Mouse (Mus musculus): Measurements from ENCODE around the gene Fndc10. TPM values are rescaled to one million over a fixed set of nuclear protein-coding genes. Genes with fewer than 3 reads are reported as not detected.
"Not testable (repeated sequence)": the region's sequence is repeated elsewhere in the genome, so short reads cannot be mapped to it uniquely, and the experiment has no call there.

Gene Fndc10
- polyA plus RNA-seq, 1 experiment from 2014 or later = 1.4 TPM

- 54% methylated on average over 8 of the region's 8 CpGs for WGBS (ENCODE audit: insufficient replicate concordance)
- Histone ChIP-seq H3K4me2 (no peak overlapping the region), H3K9me3 (replicated peaks; ENCODE audit: control insufficient read depth, low read length) (no peaks in the 10 kb centered on the region), H3K27me3 (ENCODE audit: control insufficient read depth, insufficient read depth, low read length) (no peaks in the 10 kb centered on the region), H3K27ac (ENCODE audit: low read depth, low read length) (no peak overlapping the region), H3K9ac (ENCODE audit: low read depth, low read length) (no peak overlapping the region), H3K4me1 (ENCODE audit: control insufficient read depth, insufficient read depth, low read length) (peaks cover 15% of the 10 kb centered on the region), H3K36me3 (ENCODE audit: control insufficient read depth, insufficient read depth, low read length) (peaks cover 23% of the 10 kb centered on the region), H3K4me3 (ENCODE audit: low read depth, low read length) (no peak overlapping the region)
- no peak for ATAC-seq (replicated peaks; ENCODE audit: insufficient number of reproducible peaks, low FRiP score, low TSS enrichment)
These were observed 44.1 kb downstream of the Fndc10 start for GRCm38 (mm10) chr4:155738262-155738661.

GRCm38 (mm10) chr4:155739152-155739551 is 45.0 kb downstream of the Fndc10 start:
- WGBS (ENCODE audit: insufficient replicate concordance) = 72% methylated on average over 6 of the region's 6 CpGs
- no peak overlapping the region for H3K4me3 ChIP-seq (ENCODE audit: low read depth, low read length)
- no peak overlapping the region for H3K4me2 ChIP-seq
- peaks cover 25% of the 10 kb centered on the region for H3K36me3 ChIP-seq (ENCODE audit: control insufficient read depth, insufficient read depth, low read length)
- no peak overlapping the region for H3K27ac ChIP-seq (ENCODE audit: low read depth, low read length)
- no peaks in the 10 kb centered on the region for H3K27me3 ChIP-seq (ENCODE audit: control insufficient read depth, insufficient read depth, low read length)
- no peaks in the 10 kb centered on the region for H3K9me3 ChIP-seq (replicated peaks; ENCODE audit: control insufficient read depth, low read length)
- no peak for ATAC-seq (replicated peaks; ENCODE audit: insufficient number of reproducible peaks, low FRiP score, low TSS enrichment)
- H3K4me1 ChIP-seq (ENCODE audit: control insufficient read depth, insufficient read depth, low read length) = peaks cover 10% of the 10 kb centered on the region
- no peak overlapping the region for H3K9ac ChIP-seq (ENCODE audit: low read depth, low read length)

GRCm38 (mm10) chr4:155739741-155740636 is 45.8 kb downstream of the Fndc10 start:
- Histone ChIP-seq H3K4me3 (ENCODE audit: low read depth, low read length) (no peak overlapping the region), H3K36me3 (ENCODE audit: control insufficient read depth, insufficient read depth, low read length) (peaks cover 25% of the 10 kb centered on the region), H3K4me2 (no peak overlapping the region), H3K27ac (ENCODE audit: low read depth, low read length) (no peak overlapping the region), H3K9ac (ENCODE audit: low read depth, low read length) (no peak overlapping the region), H3K4me1 (ENCODE audit: control insufficient read depth, insufficient read depth, low read length) (peaks cover 10% of the 10 kb centered on the region), H3K27me3 (ENCODE audit: control insufficient read depth, insufficient read depth, low read length) (no peaks in the 10 kb centered on the region), H3K9me3 (replicated peaks; ENCODE audit: control insufficient read depth, low read length) (no peaks in the 10 kb centered on the region)
- no peak for ATAC-seq (replicated peaks; ENCODE audit: insufficient number of reproducible peaks, low FRiP score, low TSS enrichment)
- WGBS (ENCODE audit: insufficient replicate concordance) = 81% methylated on average over 37 of the region's 37 CpGs

- ATAC-seq (replicated peaks; ENCODE audit: insufficient number of reproducible peaks, low FRiP score, low TSS enrichment); H3K9ac ChIP-seq (ENCODE audit: low read depth, low read length); H3K27me3 ChIP-seq (ENCODE audit: control insufficient read depth, insufficient read depth, low read length); H3K4me1 ChIP-seq (ENCODE audit: control insufficient read depth, insufficient read depth, low read length); H3K9me3 ChIP-seq (replicated peaks; ENCODE audit: control insufficient read depth, low read length); H3K27ac ChIP-seq (ENCODE audit: low read depth, low read length); H3K4me3 ChIP-seq (ENCODE audit: low read depth, low read length); H3K4me2 ChIP-seq: not testable (repeated sequence)
- 85% methylated on average over 10 of the region's 10 CpGs for WGBS (ENCODE audit: insufficient replicate concordance)
- peaks cover 29% of the 10 kb centered on the region for H3K36me3 ChIP-seq (ENCODE audit: control insufficient read depth, insufficient read depth, low read length)
These were observed 46.5 kb downstream of the Fndc10 start for GRCm38 (mm10) chr4:155740681-155741080.

- Histone ChIP-seq H3K36me3 (ENCODE audit: control insufficient read depth, insufficient read depth, low read length) (peaks cover 39% of the 10 kb centered on the region), H3K27ac (ENCODE audit: low read depth, low read length) (no peak overlapping the region), H3K9ac (ENCODE audit: low read depth, low read length) (no peak overlapping the region), H3K4me3 (ENCODE audit: low read depth, low read length) (no peak overlapping the region), H3K4me2 (no peak overlapping the region), H3K4me1 (ENCODE audit: control insufficient read depth, insufficient read depth, low read length) (no peaks in the 10 kb centered on the region), H3K9me3 (replicated peaks; ENCODE audit: control insufficient read depth, low read length) (no peaks in the 10 kb centered on the region), H3K27me3 (ENCODE audit: control insufficient read depth, insufficient read depth, low read length) (no peaks in the 10 kb centered on the region)
- no peak for ATAC-seq (replicated peaks; ENCODE audit: insufficient number of reproducible peaks, low FRiP score, low TSS enrichment)
- 92% methylated on average over 5 of the region's 5 CpGs for WGBS (ENCODE audit: insufficient replicate concordance)
These were observed 48.5 kb downstream of the Fndc10 start for GRCm38 (mm10) chr4:155742684-155743083.

- no peaks in the 10 kb centered on the region for H3K9me3 ChIP-seq (replicated peaks; ENCODE audit: control insufficient read depth, low read length)
- H3K9ac ChIP-seq (ENCODE audit: low read depth, low read length) = no peak overlapping the region
- H3K4me2 ChIP-seq = no peak overlapping the region
- peaks cover 52% of the 10 kb centered on the region for H3K36me3 ChIP-seq (ENCODE audit: control insufficient read depth, insufficient read depth, low read length)
- H3K4me1 ChIP-seq (ENCODE audit: control insufficient read depth, insufficient read depth, low read length) = no peaks in the 10 kb centered on the region
- no peaks in the 10 kb centered on the region for H3K27me3 ChIP-seq (ENCODE audit: control insufficient read depth, insufficient read depth, low read length)
- no peak overlapping the region for H3K27ac ChIP-seq (ENCODE audit: low read depth, low read length)
- H3K4me3 ChIP-seq (ENCODE audit: low read depth, low read length) = no peak overlapping the region
- ATAC-seq (replicated peaks; ENCODE audit: insufficient number of reproducible peaks, low FRiP score, low TSS enrichment) = no peak
- 88% methylated on average over 8 of the region's 8 CpGs for WGBS (ENCODE audit: insufficient replicate concordance)
These were observed 50.3 kb downstream of the Fndc10 start for GRCm38 (mm10) chr4:155744474-155744873.

- H3K4me1 ChIP-seq (ENCODE audit: control insufficient read depth, insufficient read depth, low read length) = no peaks in the 10 kb centered on the region
- no peaks in the 10 kb centered on the region for H3K9me3 ChIP-seq (replicated peaks; ENCODE audit: control insufficient read depth, low read length)
- H3K27ac ChIP-seq (ENCODE audit: low read depth, low read length) = no peak overlapping the region
- no peaks in the 10 kb centered on the region for H3K27me3 ChIP-seq (ENCODE audit: control insufficient read depth, insufficient read depth, low read length)
- peaks cover 55% of the 10 kb centered on the region for H3K36me3 ChIP-seq (ENCODE audit: control insufficient read depth, insufficient read depth, low read length)
- WGBS (ENCODE audit: insufficient replicate concordance) = 87% methylated on average over 5 of the region's 5 CpGs
- no peak overlapping the region for H3K4me2 ChIP-seq
- ATAC-seq (replicated peaks; ENCODE audit: insufficient number of reproducible peaks, low FRiP score, low TSS enrichment) = no peak
- no peak overlapping the region for H3K9ac ChIP-seq (ENCODE audit: low read depth, low read length)
- no peak overlapping the region for H3K4me3 ChIP-seq (ENCODE audit: low read depth, low read length)
These were observed 51.0 kb downstream of the Fndc10 start for GRCm38 (mm10) chr4:155745136-155745535.
